Mouse (Mus musculus): ENCODE results near the gene Rtn1. TPM values are rescaled to one million over a fixed set of nuclear protein-coding genes. Genes with fewer than 3 reads are reported as not detected.

Gene Rtn1
- polyA plus RNA-seq, 1 experiment from 2014 or later, result 1,241 TPM

DNA sequence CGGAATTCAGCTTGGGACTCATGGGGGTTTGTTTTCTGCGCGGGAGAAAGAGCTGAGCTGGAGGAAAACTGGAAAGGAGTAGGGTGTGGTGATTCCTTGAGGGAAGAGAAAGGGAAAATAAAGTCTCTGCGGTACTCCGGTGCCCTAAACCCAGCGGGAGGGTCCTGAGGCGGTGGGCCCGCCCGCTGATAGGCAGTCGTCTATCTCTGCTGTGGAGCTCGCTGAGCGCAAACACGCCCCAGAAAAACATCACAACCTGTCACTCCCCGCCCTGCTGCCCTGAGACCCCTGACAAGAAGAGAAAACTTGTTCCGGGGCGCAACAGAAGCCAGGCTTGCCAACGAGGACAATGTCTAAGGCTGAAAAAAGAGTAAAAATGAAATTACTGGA lies 1.1 kb downstream of the Rtn1 start:
- ATAC-seq, result peak; percentile 26
- no peak overlapping the region for H3K27ac ChIP-seq
- WGBS, result under 1% methylated on average over 17 of the region's 17 CpGs

DNA sequence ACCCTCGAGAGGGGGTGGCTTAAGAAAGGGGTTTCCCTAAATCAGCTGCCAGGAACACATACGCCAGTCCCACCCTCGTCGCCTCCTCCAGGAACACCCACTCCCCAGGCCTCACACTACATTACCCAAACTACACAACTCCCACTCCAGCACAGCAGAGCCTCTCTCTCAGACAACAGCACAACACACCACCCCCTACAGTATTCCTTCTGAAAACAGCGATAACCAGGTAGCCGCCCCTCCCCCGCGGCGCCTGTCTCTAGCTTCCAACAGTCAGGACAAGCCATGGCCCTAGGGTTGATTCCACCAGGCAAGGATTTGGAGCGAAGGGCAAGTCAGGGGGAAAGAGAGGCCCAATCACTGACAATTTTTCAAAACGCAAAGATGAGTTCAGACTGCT lies 1.7 kb downstream of the Rtn1 start:
- peaks cover 21% of the 10 kb centered on the region for H3K4me1 ChIP-seq
- no peak for ATAC-seq
- H3K4me2 ChIP-seq, result peak overlapping the region; percentile 88
- H3K27ac ChIP-seq, result no peak overlapping the region
- peak overlapping the region; percentile 74 for H3K4me3 ChIP-seq
- no peaks in the 10 kb centered on the region for H3K9me3 ChIP-seq (replicated peaks)
- WGBS, result 11% methylated on average over 11 of the region's 11 CpGs
- H3K27me3 ChIP-seq, result peaks cover 9% of the 10 kb centered on the region; the same call in 1 of the 2 replicates
- peak overlapping the region; percentile 82; the same call in 1 of the 2 replicates for H3K9ac ChIP-seq
- no peaks in the 10 kb centered on the region for H3K36me3 ChIP-seq (ENCODE audit: poor library complexity, severe bottlenecking)

More for the DNA sequence above, 1.1 kb downstream of the Rtn1 start:
- no peaks in the 10 kb centered on the region for H3K9me3 ChIP-seq (replicated peaks)
- peak overlapping the region; percentile 82 for H3K9ac ChIP-seq
- H3K4me2 ChIP-seq, result peak overlapping the region; percentile 88
- no peaks in the 10 kb centered on the region for H3K36me3 ChIP-seq (ENCODE audit: poor library complexity, severe bottlenecking)
- peaks cover 21% of the 10 kb centered on the region for H3K4me1 ChIP-seq
- peaks cover 9% of the 10 kb centered on the region; the same call in 1 of the 2 replicates for H3K27me3 ChIP-seq
- peak overlapping the region; percentile 74 for H3K4me3 ChIP-seq

DNA sequence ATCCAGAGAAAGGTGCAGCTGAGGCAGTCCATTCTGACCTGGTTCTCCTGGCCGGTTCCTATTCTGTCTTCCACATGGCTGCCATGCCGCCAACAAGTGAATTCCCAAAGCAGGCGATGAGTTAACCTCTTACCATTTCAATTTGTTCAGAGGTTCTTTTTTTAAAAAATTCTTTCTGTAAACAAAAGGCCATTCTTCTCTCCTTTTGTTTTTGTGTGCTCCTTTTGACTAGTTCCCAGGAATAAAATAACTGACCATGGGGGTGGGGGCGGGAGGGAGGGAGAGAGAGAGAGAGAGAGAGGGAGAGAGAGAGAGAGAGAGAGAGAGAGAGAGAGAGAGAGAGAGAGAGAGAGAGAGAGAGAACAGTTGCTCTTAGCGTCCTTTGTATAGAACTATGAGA lies 3.8 kb downstream of the Rtn1 start:
- Histone ChIP-seq H3K4me2 (no peak overlapping the region), H3K36me3 (ENCODE audit: poor library complexity, severe bottlenecking) (no peaks in the 10 kb centered on the region)

DNA sequence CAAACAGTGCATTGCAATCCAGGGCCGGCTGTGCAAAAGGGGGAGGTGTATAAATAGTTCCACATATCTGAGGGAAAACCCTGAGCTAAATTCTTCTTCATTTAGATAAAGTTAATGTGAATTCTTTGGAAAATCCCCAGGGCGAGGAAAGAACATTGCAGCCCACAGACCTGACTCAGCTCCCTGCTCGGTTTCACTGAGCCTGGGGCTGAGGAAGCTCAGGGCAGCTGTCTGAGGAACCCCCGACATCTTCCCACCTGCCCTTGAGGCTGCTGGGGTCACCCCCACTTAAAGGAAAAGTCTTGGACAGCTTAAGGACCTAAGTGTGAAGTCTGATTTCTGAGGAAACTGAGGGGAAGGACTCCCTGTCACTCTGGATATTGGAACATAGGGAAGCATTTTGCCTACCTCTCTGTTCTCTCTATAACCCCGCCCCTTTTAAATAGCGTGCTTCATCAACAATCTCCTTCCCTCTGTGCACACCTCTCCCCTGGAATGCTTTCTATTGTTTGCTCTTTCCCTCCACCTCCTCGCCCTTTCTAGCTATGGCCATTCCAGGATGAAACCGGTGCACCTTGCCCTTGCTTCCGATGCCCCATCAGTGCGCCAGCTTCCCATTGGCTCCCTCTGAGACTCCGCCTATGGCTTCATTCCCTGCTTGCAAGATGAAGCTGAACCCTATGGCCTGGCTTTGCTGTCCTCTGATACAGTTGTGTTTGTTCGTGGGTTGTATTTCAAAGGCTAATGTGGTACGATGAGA lies 15.6 kb downstream of the Rtn1 start:
- Histone ChIP-seq H3K9ac (no peak overlapping the region), H3K4me3 (no peak overlapping the region), H3K4me2 (0 out of 2 replicates have a peak overlapping the region, but pooled peaks have one; percentile 8), H3K4me1 (peaks cover 10% of the 10 kb centered on the region), H3K27ac (no peak overlapping the region), H3K9me3 (replicated peaks) (no peaks in the 10 kb centered on the region), H3K36me3 (ENCODE audit: poor library complexity, severe bottlenecking) (no peaks in the 10 kb centered on the region), H3K27me3 (no peaks in the 10 kb centered on the region)
- ATAC-seq, result no peak
- 58% methylated on average over 13 of the region's 13 CpGs for WGBS

More for the DNA sequence above, 3.8 kb downstream of the Rtn1 start:
- Histone ChIP-seq H3K4me1 (peaks cover 21% of the 10 kb centered on the region), H3K4me3 (no peak overlapping the region), H3K9ac (no peak overlapping the region), H3K27me3 (peaks cover 9% of the 10 kb centered on the region; the same call in 1 of the 2 replicates), H3K9me3 (replicated peaks) (no peaks in the 10 kb centered on the region), H3K27ac (no peak overlapping the region)
- no peak for ATAC-seq
- 14% methylated on average over 4 of the region's 5 CpGs for WGBS

DNA sequence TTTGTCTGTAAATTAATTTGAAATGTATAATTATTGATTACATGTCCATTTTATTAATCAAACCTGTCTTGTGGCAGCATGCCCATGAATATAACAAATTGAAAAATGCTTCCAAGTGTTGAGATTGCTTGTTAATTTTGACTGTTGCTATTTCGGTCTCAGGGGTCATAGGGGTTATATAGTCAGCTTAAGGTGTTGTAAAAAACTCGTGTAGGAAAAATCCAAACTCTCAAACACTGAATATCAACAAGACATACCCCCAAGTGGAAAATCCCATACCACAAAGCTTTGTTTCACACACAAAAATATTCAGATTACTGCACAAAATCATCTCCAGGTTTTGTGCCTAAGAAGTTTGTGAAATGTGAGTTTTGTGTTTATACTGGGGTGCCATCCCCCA lies 18.5 kb downstream of the Rtn1 start:
- no peak for ATAC-seq

DNA sequence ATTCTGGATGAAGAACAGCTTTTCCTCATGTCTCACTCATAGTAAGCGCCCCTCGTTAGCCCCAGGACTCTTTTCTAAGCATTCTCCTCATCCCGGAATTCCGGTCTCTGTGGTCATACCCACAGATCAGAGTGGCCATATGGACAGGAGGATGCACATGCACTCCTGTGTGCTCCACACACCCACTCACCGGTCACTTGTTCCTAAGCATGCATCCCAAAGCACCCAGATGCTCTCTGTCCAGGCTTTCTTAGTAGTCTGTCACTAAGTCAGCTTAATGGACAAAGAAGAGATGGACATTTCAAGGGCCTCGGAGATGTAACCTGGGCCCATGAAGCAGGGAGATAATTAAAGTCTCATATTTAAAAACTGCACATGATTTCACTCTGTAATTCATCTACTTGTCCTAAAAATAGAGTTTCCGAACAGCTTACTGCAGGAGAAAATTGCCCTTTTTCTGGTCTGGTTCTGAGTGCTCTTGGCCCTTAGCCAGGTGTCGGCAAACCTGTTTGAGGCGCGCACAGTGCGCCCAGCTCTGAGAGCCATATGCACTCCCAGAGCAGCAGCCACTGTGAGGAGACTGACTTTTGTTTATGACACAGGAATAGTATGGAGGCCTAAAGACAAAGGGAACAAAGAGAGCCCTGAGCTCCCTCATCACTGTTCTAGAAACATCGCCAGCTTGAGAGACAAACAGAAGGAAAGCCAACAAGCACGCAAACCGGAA lies 19.3 kb downstream of the Rtn1 start:
- no peak for ATAC-seq
- H3K9me3 ChIP-seq (replicated peaks), result no peaks in the 10 kb centered on the region
- no peak overlapping the region for H3K27ac ChIP-seq
- H3K4me3 ChIP-seq, result no peak overlapping the region
- H3K4me2 ChIP-seq, result no peak overlapping the region
- H3K36me3 ChIP-seq (ENCODE audit: poor library complexity, severe bottlenecking), result no peaks in the 10 kb centered on the region
- 81% methylated on average over 14 of the region's 14 CpGs for WGBS
- H3K4me1 ChIP-seq, result peaks cover 10% of the 10 kb centered on the region
- H3K9ac ChIP-seq, result no peak overlapping the region
- H3K27me3 ChIP-seq, result no peaks in the 10 kb centered on the region

More for the DNA sequence above, 18.5 kb downstream of the Rtn1 start:
- Histone ChIP-seq H3K4me1 (peaks cover 10% of the 10 kb centered on the region), H3K27ac (no peak overlapping the region), H3K36me3 (ENCODE audit: poor library complexity, severe bottlenecking) (no peaks in the 10 kb centered on the region), H3K4me2 (no peak overlapping the region), H3K27me3 (no peaks in the 10 kb centered on the region), H3K4me3 (no peak overlapping the region), H3K9ac (no peak overlapping the region), H3K9me3 (replicated peaks) (no peaks in the 10 kb centered on the region)
- WGBS, result 75% methylated on average over 2 of the region's 2 CpGs

DNA sequence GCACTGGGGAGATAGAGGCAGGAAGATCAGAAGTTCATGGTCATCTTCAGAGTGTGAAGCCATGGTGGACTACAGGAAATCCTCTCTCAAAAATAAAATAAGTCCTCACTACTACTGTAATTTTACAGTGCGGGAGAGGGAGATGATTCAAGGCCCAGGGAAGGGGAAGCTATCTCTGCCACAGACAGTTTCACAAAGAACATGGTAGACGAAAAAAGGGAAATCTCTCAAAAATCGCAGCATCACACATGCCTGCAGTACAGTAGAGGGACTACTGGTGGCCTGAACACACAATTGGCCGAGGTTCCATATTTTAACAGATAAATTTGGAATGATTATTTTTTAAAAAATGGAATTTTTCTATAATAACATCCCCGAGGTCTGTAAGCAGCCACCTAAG lies 20.0 kb downstream of the Rtn1 start:
- H3K36me3 ChIP-seq (ENCODE audit: poor library complexity, severe bottlenecking), result no peaks in the 10 kb centered on the region
- no peak for ATAC-seq
- H3K9me3 ChIP-seq (replicated peaks), result no peaks in the 10 kb centered on the region
- H3K4me2 ChIP-seq, result no peak overlapping the region
- H3K4me3 ChIP-seq, result no peak overlapping the region
- H3K27me3 ChIP-seq, result no peaks in the 10 kb centered on the region
- H3K9ac ChIP-seq, result no peak overlapping the region
- 87% methylated on average over 5 of the region's 5 CpGs for WGBS
- H3K4me1 ChIP-seq, result peaks cover 10% of the 10 kb centered on the region
- no peak overlapping the region for H3K27ac ChIP-seq

DNA sequence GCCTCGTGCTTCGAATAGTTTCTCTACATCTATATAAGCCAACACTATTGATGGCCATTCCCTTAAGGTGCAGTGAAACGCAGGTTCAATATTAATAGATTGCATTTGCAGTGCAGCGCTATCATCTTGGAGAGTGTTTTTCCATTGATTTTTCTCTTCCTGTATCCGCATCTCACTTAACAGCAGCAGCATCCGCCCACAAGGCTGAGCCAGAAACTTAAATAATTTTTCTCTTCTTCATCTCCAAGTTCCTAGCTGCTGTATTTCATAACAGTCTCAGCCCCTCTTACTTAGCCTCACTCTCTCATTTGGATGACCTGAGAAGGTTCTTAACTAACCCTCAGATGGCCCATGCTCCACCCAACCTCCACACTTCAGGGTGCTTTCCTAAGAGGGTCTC lies 20.7 kb downstream of the Rtn1 start:
- Histone ChIP-seq H3K27ac (no peak overlapping the region), H3K4me2 (no peak overlapping the region), H3K4me1 (peaks cover 10% of the 10 kb centered on the region), H3K27me3 (no peaks in the 10 kb centered on the region), H3K9ac (no peak overlapping the region), H3K36me3 (ENCODE audit: poor library complexity, severe bottlenecking) (no peaks in the 10 kb centered on the region), H3K4me3 (no peak overlapping the region), H3K9me3 (replicated peaks) (no peaks in the 10 kb centered on the region)
- ATAC-seq, result no peak
- WGBS, result 97% methylated on average over 6 of the region's 6 CpGs

DNA sequence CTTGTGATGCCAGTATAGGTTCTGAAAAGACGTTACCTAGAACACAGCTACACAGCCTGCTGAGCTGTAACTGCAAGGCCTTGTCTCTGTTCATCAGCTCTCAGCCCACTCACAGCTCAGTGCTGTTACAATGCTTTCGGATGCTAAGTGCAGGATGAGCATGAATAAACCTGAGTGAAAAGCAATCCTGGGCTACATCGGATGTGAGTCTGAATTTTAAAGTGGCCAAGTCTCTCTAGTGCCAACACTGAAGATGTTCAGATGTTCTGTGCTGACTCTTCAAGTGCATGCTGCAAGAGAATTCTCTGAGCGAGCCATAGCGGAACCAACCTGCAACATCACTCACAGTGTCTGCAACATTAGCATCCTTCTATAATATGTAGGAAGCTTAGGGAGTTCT lies 32.5 kb downstream of the Rtn1 start:
- no peak overlapping the region for H3K4me3 ChIP-seq
- no peak overlapping the region for H3K4me2 ChIP-seq
- H3K36me3 ChIP-seq (ENCODE audit: poor library complexity, severe bottlenecking), result no peaks in the 10 kb centered on the region
- no peak overlapping the region for H3K9ac ChIP-seq
- H3K9me3 ChIP-seq (replicated peaks), result no peaks in the 10 kb centered on the region
- no peak overlapping the region for H3K27ac ChIP-seq
- WGBS, result 85% methylated on average over 5 of the region's 5 CpGs
- peaks cover 23% of the 10 kb centered on the region for H3K4me1 ChIP-seq
- H3K27me3 ChIP-seq, result no peaks in the 10 kb centered on the region
- ATAC-seq, result no peak

DNA sequence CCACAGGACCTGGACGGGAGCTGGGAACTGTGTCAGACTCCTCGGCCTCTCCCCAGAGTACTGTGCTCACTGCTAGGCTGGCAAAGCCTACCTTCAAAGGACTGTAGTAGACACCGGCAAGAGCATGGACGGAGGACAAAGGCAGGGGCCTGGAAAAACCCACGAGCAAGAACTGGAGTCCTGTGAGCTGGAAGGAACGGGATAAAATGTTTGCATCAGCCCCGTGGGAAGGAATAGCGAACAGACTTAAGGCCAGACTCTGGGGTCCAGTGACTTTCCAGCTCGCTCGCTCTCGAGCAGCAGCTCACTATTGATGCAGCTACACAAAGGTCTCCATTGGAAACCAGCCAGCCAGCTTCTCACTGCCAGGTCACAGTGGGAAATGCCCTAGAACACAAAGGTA lies 34.0 kb downstream of the Rtn1 start:
- H3K27me3 ChIP-seq, result no peaks in the 10 kb centered on the region
- no peaks in the 10 kb centered on the region for H3K9me3 ChIP-seq (replicated peaks)
- no peak overlapping the region for H3K4me3 ChIP-seq
- 3% methylated on average over 11 of the region's 11 CpGs for WGBS
- H3K36me3 ChIP-seq (ENCODE audit: poor library complexity, severe bottlenecking), result no peaks in the 10 kb centered on the region
- H3K4me1 ChIP-seq, result peaks cover 23% of the 10 kb centered on the region
- ATAC-seq, result peak; percentile 76
- H3K9ac ChIP-seq, result 0 out of 2 replicates have a peak overlapping the region, but pooled peaks have one; percentile 4
- peak overlapping the region; percentile 47 for H3K4me2 ChIP-seq
- peak overlapping the region; percentile 44 for H3K27ac ChIP-seq

DNA sequence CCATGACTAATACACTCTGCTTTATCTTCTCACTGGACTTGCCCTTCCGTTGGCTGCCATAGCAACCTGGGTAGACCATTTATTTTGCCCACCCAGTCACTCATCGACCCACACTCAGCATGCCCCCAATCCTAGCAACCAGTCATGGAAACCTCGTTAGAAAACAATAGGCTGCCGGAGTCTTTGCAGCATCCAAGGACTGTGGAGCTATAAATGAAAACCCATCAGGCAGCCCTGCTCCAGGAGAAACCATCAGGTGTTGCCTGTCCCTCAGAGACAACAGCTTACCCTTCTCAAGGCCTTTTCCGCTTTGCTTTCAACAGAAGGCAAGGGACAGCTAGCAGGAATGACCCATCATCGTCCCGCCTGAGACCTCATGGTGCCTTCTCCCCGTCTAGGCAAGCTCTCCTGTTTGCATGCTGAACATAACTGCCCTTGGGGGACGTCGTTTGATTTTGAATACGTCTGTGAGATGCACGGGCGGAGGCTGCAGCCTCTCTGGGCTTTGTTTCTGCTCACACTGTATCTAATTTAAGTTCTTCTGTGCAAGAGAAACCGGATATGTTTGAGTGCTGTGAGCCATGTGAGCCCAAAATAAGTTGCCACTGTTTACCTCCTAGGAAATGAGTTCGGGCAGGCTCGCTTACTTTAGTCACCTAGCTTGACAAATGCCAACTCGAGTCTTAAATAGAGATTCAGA lies 34.8 kb downstream of the Rtn1 start:
- Histone ChIP-seq H3K4me2 (peak overlapping the region; percentile 47), H3K9me3 (replicated peaks) (no peaks in the 10 kb centered on the region), H3K4me3 (no peak overlapping the region), H3K36me3 (ENCODE audit: poor library complexity, severe bottlenecking) (no peaks in the 10 kb centered on the region), H3K27ac (peak overlapping the region; percentile 44), H3K4me1 (peaks cover 23% of the 10 kb centered on the region), H3K27me3 (no peaks in the 10 kb centered on the region), H3K9ac (peak overlapping the region; percentile 21; the same call in 1 of the 2 replicates)
- WGBS, result 24% methylated on average over 17 of the region's 17 CpGs
- ATAC-seq, result peak; percentile 72

DNA sequence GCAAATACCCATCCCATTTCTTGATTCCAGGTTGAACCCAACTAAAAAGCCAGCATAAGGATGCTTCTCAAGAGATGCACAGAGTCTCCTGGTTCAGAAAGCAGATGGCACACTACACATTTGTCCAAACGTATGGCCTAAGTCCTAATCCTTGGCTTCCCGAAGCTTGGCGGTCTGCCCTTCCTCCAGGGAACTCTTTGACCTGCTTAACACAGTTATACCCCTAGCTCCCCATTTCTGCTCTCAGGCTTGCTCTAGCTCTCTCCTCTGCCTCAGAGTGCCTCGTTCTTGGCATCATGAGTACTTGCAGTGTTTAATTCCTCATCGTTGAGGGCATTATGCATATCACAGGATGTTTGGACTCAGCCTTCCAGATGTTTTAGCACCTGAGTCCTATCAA lies 38.8 kb downstream of the Rtn1 start:
- H3K4me3 ChIP-seq, result no peak overlapping the region
- no peak overlapping the region for H3K27ac ChIP-seq
- no peaks in the 10 kb centered on the region for H3K9me3 ChIP-seq (replicated peaks)
- H3K27me3 ChIP-seq, result no peaks in the 10 kb centered on the region
- ATAC-seq, result no peak
- WGBS, result 87% methylated on average over 5 of the region's 5 CpGs
- no peak overlapping the region for H3K9ac ChIP-seq
- H3K4me2 ChIP-seq, result no peak overlapping the region
- H3K4me1 ChIP-seq, result peaks cover 32% of the 10 kb centered on the region
- no peaks in the 10 kb centered on the region for H3K36me3 ChIP-seq (ENCODE audit: poor library complexity, severe bottlenecking)

All from forebrain, embryonic 13.5 days (tissue).